Mouse (Mus musculus): Measurements from ENCODE around the gene Tpbgl. TPM values are rescaled to one million over a fixed set of nuclear protein-coding genes. Genes with fewer than 3 reads are reported as not detected.

Tpbgl gene
- total and polyA plus RNA-seq, 3 experiments: 0.07 to 0.25 TPM; not detected in 1

- H3K9ac ChIP-seq (ENCODE audit: insufficient read depth, low read depth): no peak overlapping the region
- H3K9me3 ChIP-seq (replicated peaks; ENCODE audit: low read length): peaks cover 8% of the 10 kb centered on the region
- dilution Hi-C loops (cut with MboI; ENCODE audit: extremely low pct_ligation_motif_present, extremely low pct_unique_long_range_greater_than_20kb, low sequenced_read_pairs) (no loop called here), in situ Hi-C loops (cut with MboI; ENCODE audit: low pct_ligation_motif_present, low pct_unique_long_range_greater_than_20kb, low sequenced_read_pairs) (no loop called here)
- H3K4me2 ChIP-seq (ENCODE audit: insufficient read depth, low read depth, poor library complexity, severe bottlenecking): no peak overlapping the region
- no peaks in the 10 kb centered on the region for H3K79me2 ChIP-seq (replicated peaks; ENCODE audit: control insufficient read depth, extremely low read depth, insufficient read depth, poor library complexity, severe bottlenecking)
- H3K4me1 ChIP-seq (ENCODE audit: control insufficient read depth in 1 of 2, insufficient read depth in 2 of 2): no peaks in the 10 kb centered on the region
- H3K36me3 ChIP-seq (replicated peaks in 1 of 2; ENCODE audit: control insufficient read depth in 1 of 2, insufficient read depth in 1 of 2, low read length in 1 of 2): no peaks in the 10 kb centered on the region
- H3K27me3 ChIP-seq (replicated peaks): peaks cover 59% of the 10 kb centered on the region
- H3K4me3 ChIP-seq (replicated peaks in 1 of 3; ENCODE audit: low read depth in 2 of 3, low read length in 2 of 3, poor library complexity in 1 of 3): no peak overlapping the region
- no peak overlapping the region for H3K27ac ChIP-seq (ENCODE audit: insufficient read depth, low read depth)
- DNase-seq (ENCODE audit: extremely low read depth): no peak
- TF ChIP-seq ELF1 (IDR thresholded peaks at IDR 0.05; ENCODE audit: low read depth, low read length) (no peak), GABPA (IDR thresholded peaks at IDR 0.05; ENCODE audit: insufficient replicate concordance, low read depth, low read length) (no peak), UBTF (IDR thresholded peaks at IDR 0.05; ENCODE audit: low read depth, low read length) (no peak), POLR2A (IDR thresholded peaks at IDR 0.05; ENCODE audit: low read depth, low read length) (no peak), JUN (IDR thresholded peaks at IDR 0.05; ENCODE audit: insufficient read depth, low read depth, low read length) (no peak), SMC3 (IDR thresholded peaks at IDR 0.05; ENCODE audit: low read depth, low read length) (no peak), E2F4 (IDR thresholded peaks at IDR 0.05; ENCODE audit: insufficient replicate concordance, low read depth, low read length) (no peak), ZMIZ1 (IDR thresholded peaks at IDR 0.05; ENCODE audit: low read depth, low read length) (no peak), RCOR1 (conservative IDR thresholded peaks at IDR 0.05; ENCODE audit: low read depth, low read length) (no peak), MYC (IDR thresholded peaks at IDR 0.05; ENCODE audit: low read depth, low read length) (no peak), ZNF384 (IDR thresholded peaks at IDR 0.05; ENCODE audit: low read depth, low read length) (no peak)
These were observed 21.7 kb upstream of the Tpbgl start for GRCm38 (mm10) chr7:99648623-99649022.

- Histone ChIP-seq H3K4me1 (ENCODE audit: control insufficient read depth in 1 of 2, insufficient read depth in 2 of 2) (no peaks in the 10 kb centered on the region), H3K9me3 (replicated peaks; ENCODE audit: low read length) (no peaks in the 10 kb centered on the region), H3K4me2 (ENCODE audit: insufficient read depth, low read depth, poor library complexity, severe bottlenecking) (no peak overlapping the region), H3K4me3 (replicated peaks in 1 of 3; ENCODE audit: low read depth in 2 of 3, low read length in 2 of 3, poor library complexity in 1 of 3) (no peak overlapping the region), H3K27ac (ENCODE audit: insufficient read depth, low read depth) (no peak overlapping the region), H3K36me3 (replicated peaks in 1 of 2; ENCODE audit: control insufficient read depth in 1 of 2, insufficient read depth in 1 of 2, low read length in 1 of 2) (no peaks in the 10 kb centered on the region), H3K27me3 (replicated peaks) (peaks cover 73% of the 10 kb centered on the region), H3K9ac (ENCODE audit: insufficient read depth, low read depth) (no peak overlapping the region), H3K79me2 (replicated peaks; ENCODE audit: control insufficient read depth, extremely low read depth, insufficient read depth, poor library complexity, severe bottlenecking) (no peaks in the 10 kb centered on the region)
- in situ Hi-C loops (cut with MboI; ENCODE audit: low pct_ligation_motif_present, low pct_unique_long_range_greater_than_20kb, low sequenced_read_pairs) (no loop called here), dilution Hi-C loops (cut with MboI; ENCODE audit: extremely low pct_ligation_motif_present, extremely low pct_unique_long_range_greater_than_20kb, low sequenced_read_pairs) (no loop called here)
- no peak for TF ChIP-seq TCF12 (IDR thresholded peaks at IDR 0.05; ENCODE audit: low read depth, low read length)
- no peak for TF ChIP-seq E2F4 (IDR thresholded peaks at IDR 0.05; ENCODE audit: insufficient replicate concordance, low read depth, low read length)
- no peak for TF ChIP-seq GABPA (IDR thresholded peaks at IDR 0.05; ENCODE audit: insufficient replicate concordance, low read depth, low read length)
- no peak for TF ChIP-seq ETS1 (conservative IDR thresholded peaks at IDR 0.05; ENCODE audit: low read depth, low read length)
- no peak for TF ChIP-seq RCOR1 (conservative IDR thresholded peaks at IDR 0.05; ENCODE audit: low read depth, low read length)
- no peak for TF ChIP-seq CHD1 (IDR thresholded peaks at IDR 0.05; ENCODE audit: low read depth, low read length)
- no peak for TF ChIP-seq KAT2A (IDR thresholded peaks at IDR 0.05; ENCODE audit: insufficient replicate concordance, low read length)
- no peak for TF ChIP-seq SMC3 (IDR thresholded peaks at IDR 0.05; ENCODE audit: low read depth, low read length)
- no peak for TF ChIP-seq HCFC1 (IDR thresholded peaks at IDR 0.05; ENCODE audit: low read depth, low read length)
- no peak for TF ChIP-seq ZMIZ1 (IDR thresholded peaks at IDR 0.05; ENCODE audit: low read depth, low read length)
- TF ChIP-seq USF2 (conservative IDR thresholded peaks at IDR 0.05; ENCODE audit: low read depth, low read length): no peak
- no peak for TF ChIP-seq POLR2A (IDR thresholded peaks at IDR 0.05; ENCODE audit: low read depth, low read length)
- TF ChIP-seq MAFK (IDR thresholded peaks at IDR 0.05; ENCODE audit: insufficient replicate concordance, low read length): no peak
- no peak for TF ChIP-seq MYC (IDR thresholded peaks at IDR 0.05; ENCODE audit: low read depth, low read length)
- TF ChIP-seq UBTF (IDR thresholded peaks at IDR 0.05; ENCODE audit: low read depth, low read length): no peak
- DNase-seq (ENCODE audit: extremely low read depth): no peak
These were observed 17.8 kb upstream of the Tpbgl start for GRCm38 (mm10) chr7:99644701-99645100.
